Mouse (Mus musculus): ENCODE results near the gene Zic1. TPM values are rescaled to one million over a fixed set of nuclear protein-coding genes. Genes with fewer than 3 reads are reported as not detected.

Gene Zic1
- polyA plus RNA-seq, 1 experiment from 2014 or later = not detected

GRCm38 (mm10) chr9:91393376-91394068 lies 27.9 kb upstream of the Zic1 start:
- H3K27ac ChIP-seq (ENCODE audit: low read depth) = no peak overlapping the region
- H3K4me3 ChIP-seq (ENCODE audit: low read depth, low read length) = no peak overlapping the region
- H3K4me2 ChIP-seq (ENCODE audit: low read depth, low read length) = no peak overlapping the region
- DNase-seq (no peak), ATAC-seq (no peak)
- no peaks in the 10 kb centered on the region for H3K36me3 ChIP-seq (replicated peaks; ENCODE audit: insufficient read depth, low read length)
- no peaks in the 10 kb centered on the region for H3K9me3 ChIP-seq (ENCODE audit: low read length)
- no peak for TF ChIP-seq CTCF (IDR thresholded peaks at IDR 0.05; ENCODE audit: low read depth)
- TF ChIP-seq EP300 (IDR thresholded peaks at IDR 0.05; ENCODE audit: low read depth) = no peak
- 4% methylated on average over 8 of the region's 8 CpGs for WGBS (ENCODE audit: insufficient replicate concordance)
- H3K9ac ChIP-seq (replicated peaks) = no peak overlapping the region
- H3K4me1 ChIP-seq (ENCODE audit: insufficient read depth) = no peaks in the 10 kb centered on the region
- peaks cover 80% of the 10 kb centered on the region for H3K27me3 ChIP-seq (ENCODE audit: insufficient read depth, low read length)

GRCm38 (mm10) chr9:91388173-91388572 lies 22.6 kb upstream of the Zic1 start:
- WGBS (ENCODE audit: insufficient replicate concordance) = 5% methylated on average over 4 of the region's 4 CpGs
- H3K27me3 ChIP-seq (ENCODE audit: insufficient read depth, low read length) = peaks cover 87% of the 10 kb centered on the region
- no peak for TF ChIP-seq EP300 (IDR thresholded peaks at IDR 0.05; ENCODE audit: low read depth)
- no peak for TF ChIP-seq CTCF (IDR thresholded peaks at IDR 0.05; ENCODE audit: low read depth)
- no peak overlapping the region for H3K4me3 ChIP-seq (ENCODE audit: low read depth, low read length)
- no peak overlapping the region for H3K27ac ChIP-seq (ENCODE audit: low read depth)
- ATAC-seq (no peak), DNase-seq (no peak)
- no peaks in the 10 kb centered on the region for H3K9me3 ChIP-seq (ENCODE audit: low read length)
- H3K4me1 ChIP-seq (ENCODE audit: insufficient read depth) = no peaks in the 10 kb centered on the region
- H3K9ac ChIP-seq (replicated peaks) = no peak overlapping the region
- H3K4me2 ChIP-seq (ENCODE audit: low read depth, low read length) = no peak overlapping the region
- no peaks in the 10 kb centered on the region for H3K36me3 ChIP-seq (replicated peaks; ENCODE audit: insufficient read depth, low read length)

GRCm38 (mm10) chr9:91387740-91388080 lies 22.1 kb upstream of the Zic1 start:
- TF ChIP-seq EP300 (IDR thresholded peaks at IDR 0.05; ENCODE audit: low read depth) = no peak
- no peak for TF ChIP-seq CTCF (IDR thresholded peaks at IDR 0.05; ENCODE audit: low read depth)
- Histone ChIP-seq H3K27ac (ENCODE audit: low read depth) (no peak overlapping the region), H3K36me3 (replicated peaks; ENCODE audit: insufficient read depth, low read length) (no peaks in the 10 kb centered on the region), H3K27me3 (ENCODE audit: insufficient read depth, low read length) (peaks cover 91% of the 10 kb centered on the region), H3K4me3 (ENCODE audit: low read depth, low read length) (no peak overlapping the region), H3K4me2 (ENCODE audit: low read depth, low read length) (no peak overlapping the region), H3K9me3 (ENCODE audit: low read length) (no peaks in the 10 kb centered on the region), H3K9ac (replicated peaks) (no peak overlapping the region), H3K4me1 (ENCODE audit: insufficient read depth) (no peaks in the 10 kb centered on the region)
- DNase-seq (no peak), ATAC-seq (no peak)
- WGBS (ENCODE audit: insufficient replicate concordance) = 4% methylated on average over 5 of the region's 5 CpGs

GRCm38 (mm10) chr9:91386891-91387739 lies 21.5 kb upstream of the Zic1 start:
- Histone ChIP-seq H3K9me3 (ENCODE audit: low read length) (no peaks in the 10 kb centered on the region), H3K27ac (ENCODE audit: low read depth) (no peak overlapping the region), H3K4me1 (ENCODE audit: insufficient read depth) (no peaks in the 10 kb centered on the region), H3K36me3 (replicated peaks; ENCODE audit: insufficient read depth, low read length) (no peaks in the 10 kb centered on the region), H3K9ac (replicated peaks) (no peak overlapping the region), H3K4me2 (ENCODE audit: low read depth, low read length) (no peak overlapping the region), H3K4me3 (ENCODE audit: low read depth, low read length) (no peak overlapping the region), H3K27me3 (ENCODE audit: insufficient read depth, low read length) (peaks cover 92% of the 10 kb centered on the region)
- ATAC-seq (no peak), DNase-seq (no peak)
- TF ChIP-seq EP300 (IDR thresholded peaks at IDR 0.05; ENCODE audit: low read depth) (no peak), CTCF (IDR thresholded peaks at IDR 0.05; ENCODE audit: low read depth) (no peak)
- 2% methylated on average over 31 of the region's 31 CpGs for WGBS (ENCODE audit: insufficient replicate concordance)

- H3K27ac ChIP-seq (ENCODE audit: low read depth) = no peak overlapping the region
- ATAC-seq = no peak
- peaks cover 3% of the 10 kb centered on the region; the same call in 1 of the 2 replicates for H3K4me1 ChIP-seq (ENCODE audit: insufficient read depth)
- no peak overlapping the region for H3K9ac ChIP-seq (replicated peaks)
- no peaks in the 10 kb centered on the region for H3K9me3 ChIP-seq (ENCODE audit: low read length)
- no peaks in the 10 kb centered on the region for H3K36me3 ChIP-seq (replicated peaks; ENCODE audit: insufficient read depth, low read length)
- H3K4me2 ChIP-seq (ENCODE audit: low read depth, low read length) = no peak overlapping the region
- TF ChIP-seq EP300 (IDR thresholded peaks at IDR 0.05; ENCODE audit: low read depth) (no peak), CTCF (IDR thresholded peaks at IDR 0.05; ENCODE audit: low read depth) (no peak)
- H3K27me3 ChIP-seq (ENCODE audit: insufficient read depth, low read length) = peaks cover 92% of the 10 kb centered on the region
- no peak overlapping the region for H3K4me3 ChIP-seq (ENCODE audit: low read depth, low read length)
- WGBS (ENCODE audit: insufficient replicate concordance) = 4% methylated on average over 17 of the region's 17 CpGs
- no peak for DNase-seq
Observed at GRCm38 (mm10) chr9:91386502-91386890, 20.9 kb upstream of the Zic1 start.

GRCm38 (mm10) chr9:91385561-91386430 lies 20.2 kb upstream of the Zic1 start:
- ATAC-seq (no peak), DNase-seq (no peak)
- Histone ChIP-seq H3K9ac (replicated peaks) (no peak overlapping the region), H3K36me3 (replicated peaks; ENCODE audit: insufficient read depth, low read length) (no peaks in the 10 kb centered on the region), H3K9me3 (ENCODE audit: low read length) (no peaks in the 10 kb centered on the region), H3K4me3 (ENCODE audit: low read depth, low read length) (no peak overlapping the region), H3K4me1 (ENCODE audit: insufficient read depth) (peaks cover 6% of the 10 kb centered on the region; the same call in 1 of the 2 replicates), H3K27me3 (ENCODE audit: insufficient read depth, low read length) (peaks cover 95% of the 10 kb centered on the region), H3K27ac (ENCODE audit: low read depth) (no peak overlapping the region), H3K4me2 (ENCODE audit: low read depth, low read length) (no peak overlapping the region)
- WGBS (ENCODE audit: insufficient replicate concordance) = 4% methylated on average over 8 of the region's 8 CpGs
- no peak for TF ChIP-seq EP300 (IDR thresholded peaks at IDR 0.05; ENCODE audit: low read depth)
- TF ChIP-seq CTCF (IDR thresholded peaks at IDR 0.05; ENCODE audit: low read depth) = no peak
